Comparison of ENCODE assay signal across 8 mouse cellular contexts in the genomic region with DNA sequence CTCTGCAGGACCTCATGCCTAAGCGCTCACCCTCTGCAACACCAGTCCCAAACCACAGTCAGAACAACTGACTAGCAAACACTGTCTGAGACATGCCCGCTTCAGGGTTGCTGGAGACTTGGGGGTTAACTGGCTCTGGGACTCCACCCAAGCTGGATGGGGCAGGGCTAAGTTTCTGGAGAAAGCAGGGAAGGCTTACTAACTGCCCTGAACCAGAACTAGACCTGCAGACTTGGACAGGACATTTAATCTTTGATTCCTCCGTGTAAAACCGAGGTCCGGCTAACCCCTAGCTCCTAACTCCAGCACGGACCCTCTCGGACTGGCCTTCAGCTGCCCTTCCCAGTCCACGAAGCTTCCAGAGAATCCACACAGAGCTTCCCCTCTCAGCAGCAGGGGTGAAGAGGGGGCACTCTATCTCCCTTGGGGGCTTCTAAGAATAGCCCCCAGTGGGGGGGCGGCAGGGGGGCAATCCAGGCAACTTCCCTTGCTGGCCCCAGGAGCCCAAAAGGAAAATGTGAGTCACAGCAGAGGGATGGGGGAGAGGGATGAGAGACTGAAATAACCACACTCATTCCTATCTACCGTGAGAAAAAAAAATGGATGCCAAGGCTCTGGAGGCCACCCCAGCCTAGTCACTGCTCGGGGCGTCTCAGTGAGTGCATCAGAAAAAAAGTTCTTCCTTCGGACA. TPM values are rescaled to one million over a fixed set of nuclear protein-coding genes. Genes with fewer than 3 reads are reported as not detected.
DNase-seq lines count a peak whose midpoint lies in the region; ATAC-seq and TF ChIP-seq lines count a peak whose summit lies in the region.

No protein-coding gene starts in this region.

- peak overlapping the region; percentile 46 for H3K4me3 ChIP-seq in kidney, adult 2 months (ENCODE audit: insufficient read depth, low read depth, low read length)
- peak overlapping the region; percentile 9 for H3K4me3 ChIP-seq in myocyte

- ATAC-seq in activated CD4-positive, CD25-positive, alpha-beta regulatory T cell, adult 4 months, result no peak

- peaks cover 9% of the 10 kb centered on the region for H3K4me1 ChIP-seq in kidney, adult 2 months (ENCODE audit: control insufficient read depth, insufficient read depth, low read length)

- H3ac ChIP-seq in myocyte (ENCODE audit: control insufficient read depth, insufficient read length), result no peak overlapping the region

- H3K36me3 ChIP-seq in kidney, adult 2 months (ENCODE audit: control insufficient read depth, insufficient read depth, low read length), result no peaks in the 10 kb centered on the region
- H3K36me3 ChIP-seq in myocyte (ENCODE audit: control insufficient read depth, insufficient read depth), result peaks cover 8% of the 10 kb centered on the region

- no peak for TF ChIP-seq CTCF in kidney, adult 2 months (conservative IDR thresholded peaks at IDR 0.05; ENCODE audit: insufficient read depth, insufficient read length, low read depth, low read length)

- TF ChIP-seq POLR2A in kidney, adult 2 months (IDR thresholded peaks at IDR 0.05; ENCODE audit: low read depth, low read length), result no peak
- TF ChIP-seq POLR2A in myocyte (IDR thresholded peaks at IDR 0.05; ENCODE audit: insufficient read length, low read depth), result peak; percentile 17

- no peaks in the 10 kb centered on the region for H3K27me3 ChIP-seq in kidney, adult 2 months (replicated peaks; ENCODE audit: control insufficient read depth, insufficient read depth, low read length)
- H3K27me3 ChIP-seq in myocyte (ENCODE audit: control insufficient read depth, insufficient read depth, insufficient read length), result no peaks in the 10 kb centered on the region

- peak; percentile 54 for DNase-seq in adrenal gland, postnatal 10 days
- no peak for DNase-seq in adrenal gland, postnatal 4 days (ENCODE audit: low spot score in 2 of 2)
- DNase-seq in MN1 (ENCODE audit: low spot score), result peak; percentile 41
- peak; percentile 82 to 87 for DNase-seq in heart, adult 18-20 months
- peak; percentile 56 for DNase-seq in kidney, adult 2 months
- DNase-seq in left cerebral cortex, adult 8-10 months (ENCODE audit: low spot score in 2 of 2), result no peak

- peak overlapping the region; percentile 77 for H3K4me2 ChIP-seq in myocyte (ENCODE audit: low read depth)

- WGBS in kidney, adult 2 months, result 16% methylated on average over 13 of the region's 13 CpGs

- H3K27ac ChIP-seq in kidney, adult 2 months (ENCODE audit: insufficient read depth, low read depth, low read length), result peak overlapping the region; percentile 85

- peaks cover 41% of the 10 kb centered on the region for H3K79me2 ChIP-seq in myocyte (ENCODE audit: control insufficient read depth, insufficient read depth)

TF ChIP-seq in myocyte, 11 proteins besides CTCF, POLR2A, EP300 and RAD21:
- no peak for TF ChIP-seq MYOD1 (IDR thresholded peaks at IDR 0.05; ENCODE audit: control insufficient read depth in 1 of 3, insufficient read length in 2 of 3, low read depth in 2 of 3)
- no peak for TF ChIP-seq REST (IDR thresholded peaks at IDR 0.05; ENCODE audit: insufficient read depth, insufficient read length)
- no peak for TF ChIP-seq TCF3 (IDR thresholded peaks at IDR 0.05; ENCODE audit: insufficient read length, low read depth)
- no peak for TF ChIP-seq POLR2AphosphoS2 (IDR thresholded peaks at IDR 0.05; ENCODE audit: insufficient read length, low read depth)
- TF ChIP-seq USF1 (IDR thresholded peaks at IDR 0.05; ENCODE audit: low read depth), result no peak
- TF ChIP-seq TCF12 (IDR thresholded peaks at IDR 0.05; ENCODE audit: insufficient read depth, poor library complexity, severe bottlenecking), result no peak
- TF ChIP-seq MAX (IDR thresholded peaks at IDR 0.05; ENCODE audit: low read depth), result no peak
- no peak for TF ChIP-seq E2F4 (IDR thresholded peaks at IDR 0.05; ENCODE audit: insufficient read depth)
- TF ChIP-seq SRF (IDR thresholded peaks at IDR 0.05; ENCODE audit: control insufficient read depth, insufficient read length, low read depth), result no peak
- TF ChIP-seq MYOG (IDR thresholded peaks at IDR 0.05; ENCODE audit: control insufficient read depth in 1 of 3, insufficient read depth in 1 of 3, insufficient read length in 2 of 3, low read depth in 2 of 3), result no peak
- TF ChIP-seq CEBPB (IDR thresholded peaks at IDR 0.05; ENCODE audit: insufficient read depth, poor library complexity, severe bottlenecking), result no peak

RNA-seq across cellular contexts. Expression of gene Adcy6, which starts 7.5 kb away (rescaled TPM):
- total RNA-seq in adrenal gland, postnatal 10 days (2021), result 100 to 1,000 TPM in 1 of 2 experiments, 10 to 100 TPM in 1; 83.5 to 101 TPM
- total RNA-seq in adrenal gland, postnatal 4 days (2021), result 10 to 100 TPM; 78.0 to 83.3 TPM
- 100 to 1,000 TPM; 141 to 148 TPM for total RNA-seq in heart, adult 18-20 months (2021)
- 98.7 and 104 TPM in 2 replicates for polyA plus RNA-seq in kidney, adult 2 months (2012; rRNA removed)
- 32.4 TPM for polyA plus RNA-seq in myocyte (2012; fragmentation: generic; extraction: Trizol)
- under 1 TPM; 0.36 to 0.56 TPM for polyA plus RNA-seq in activated CD4-positive, CD25-positive, alpha-beta regulatory T cell, adult 4 months (2017; shearing (Covaris generic))
- total RNA-seq in left cerebral cortex, adult 8-10 months (2022), result 10 to 100 TPM; 39.7 to 46.1 (median 41.2) TPM

RNA-seq across cellular contexts. Expression of gene Cacnb3, which starts 28.3 kb away (rescaled TPM):
- 10 to 100 TPM; 12.6 to 18.8 TPM for total RNA-seq in adrenal gland, postnatal 10 days (2021)
- total RNA-seq in adrenal gland, postnatal 4 days (2021), result 10 to 100 TPM; 28.6 to 34.5 TPM
- total RNA-seq in heart, adult 18-20 months (2021), result 1 to 10 TPM; 2.7 to 3.3 TPM
- 20.2 and 21.7 TPM in 2 replicates for polyA plus RNA-seq in kidney, adult 2 months (2012; rRNA removed)
- 80.8 TPM for polyA plus RNA-seq in myocyte (2012; fragmentation: generic; extraction: Trizol)
- polyA plus RNA-seq in activated CD4-positive, CD25-positive, alpha-beta regulatory T cell, adult 4 months (2017; shearing (Covaris generic)), result under 1 TPM in 1 of 2 experiments, not detected in 1; 0.19 TPM
- total RNA-seq in left cerebral cortex, adult 8-10 months (2022), result 100 to 1,000 TPM; 212 to 229 (median 221) TPM

RNA-seq across cellular contexts. Expression of gene 4930415O20Rik, which starts 31.5 kb away (rescaled TPM):
- 1 to 10 TPM in 1 of 2 experiments, under 1 TPM in 1; 0.58 to 1.2 TPM for total RNA-seq in adrenal gland, postnatal 10 days (2021)
- under 1 TPM in 1 of 2 experiments, not detected in 1; 0.62 TPM for total RNA-seq in adrenal gland, postnatal 4 days (2021)
- total RNA-seq in heart, adult 18-20 months (2021), result 1 to 10 TPM; 2.5 to 2.8 TPM
- polyA plus RNA-seq in kidney, adult 2 months (2012; rRNA removed), result 1.0 and 1.1 TPM in 2 replicates
- polyA plus RNA-seq in myocyte (2012; fragmentation: generic; extraction: Trizol), result 0.10 TPM
- polyA plus RNA-seq in activated CD4-positive, CD25-positive, alpha-beta regulatory T cell, adult 4 months (2017; shearing (Covaris generic)), result not detected
- total RNA-seq in left cerebral cortex, adult 8-10 months (2022), result not detected

RNA-seq across cellular contexts. Expression of gene Ccnt1, which starts 31.6 kb away (rescaled TPM):
- total RNA-seq in adrenal gland, postnatal 10 days (2021), result 10 to 100 TPM; 41.5 to 50.0 TPM
- total RNA-seq in adrenal gland, postnatal 4 days (2021), result 10 to 100 TPM; 52.8 to 65.1 TPM
- total RNA-seq in heart, adult 18-20 months (2021), result 10 to 100 TPM; 26.3 to 31.2 TPM
- 10.0 and 11.0 TPM in 2 replicates for polyA plus RNA-seq in kidney, adult 2 months (2012; rRNA removed)
- polyA plus RNA-seq in myocyte (2012; fragmentation: generic; extraction: Trizol), result 12.6 TPM
- polyA plus RNA-seq in activated CD4-positive, CD25-positive, alpha-beta regulatory T cell, adult 4 months (2017; shearing (Covaris generic)), result 10 to 100 TPM; 71.1 to 73.1 TPM
- total RNA-seq in left cerebral cortex, adult 8-10 months (2022), result 10 to 100 TPM; 35.1 to 44.7 (median 40.9) TPM

Comparison
In these comparisons a context has a peak if more than half of its experiments do, and no peak if none do; other contexts are left out.
1. DNase-seq: peak in adrenal gland, postnatal 10 days (single experiment), MN1 (single experiment), heart, adult 18-20 months (2 of 2) and kidney, adult 2 months (single experiment); none in adrenal gland, postnatal 4 days (0 of 2) and left cerebral cortex, adult 8-10 months (0 of 2).
2. RNA of gene Cacnb3, which starts 28.3 kb away (total RNA-seq): 212 to 229 TPM in left cerebral cortex, adult 8-10 months; 28.6 to 34.5 TPM in adrenal gland, postnatal 4 days, 12.6 to 18.8 TPM in adrenal gland, postnatal 10 days and 2.7 to 3.3 TPM in heart, adult 18-20 months; every median in the first group is over 4 times any median in the second.